Comparison of ENCODE assay signal across 29 mouse cellular contexts in the genomic region with DNA sequence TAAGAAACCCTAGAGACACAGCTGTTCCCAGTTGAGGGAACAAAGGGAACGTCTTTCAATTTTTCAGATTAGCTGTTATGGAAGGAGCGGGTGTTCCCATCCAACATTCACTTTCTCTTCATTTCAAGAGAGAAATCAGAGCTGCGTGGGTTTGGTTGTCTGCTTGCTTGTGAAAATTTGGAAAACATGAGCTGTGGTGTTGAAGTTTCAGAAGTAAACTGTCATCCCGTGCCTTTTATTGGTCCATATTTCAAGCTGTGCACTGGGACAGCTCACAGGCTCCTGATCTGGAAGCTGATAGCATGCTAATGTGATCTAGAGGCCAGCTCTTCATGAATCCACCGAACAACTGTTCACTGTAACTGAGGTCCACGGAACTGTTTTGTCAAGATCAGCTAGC. TPM values are rescaled to one million over a fixed set of nuclear protein-coding genes. Genes with fewer than 3 reads are reported as not detected.
A peak's percentile ranks its signal among the peaks of the same experiment; 100 is the strongest.
DNase-seq lines count a peak whose midpoint lies in the region; ATAC-seq and TF ChIP-seq lines count a peak whose summit lies in the region.
"Had no signal": no experiment of that assay in that cellular context is flagged by ENCODE, and none has a peak within 500 bp of the region (broad histone marks: within the 10 kb centered on the region; RNA-seq: fewer than 3 reads in every experiment).

No protein-coding gene starts in this region.

- no peak overlapping the region for H3K27ac ChIP-seq in heart, embryonic 11.5 days (ENCODE audit: low read depth, low read length)
- H3K27ac ChIP-seq in lung, postnatal 0 days (ENCODE audit: low read length), result no peak overlapping the region
- H3K27ac ChIP-seq: embryonic facial prominence, embryonic 13.5 days; forebrain, embryonic 13.5 days; hindbrain, embryonic 14.5 days; limb, embryonic 13.5 days; liver, embryonic 12.5 days; midbrain, embryonic 10.5 days had no signal

- H3K9me3 ChIP-seq in heart, embryonic 11.5 days (replicated peaks; ENCODE audit: control insufficient read depth, low read length), result no peaks in the 10 kb centered on the region
- H3K9me3 ChIP-seq in lung, postnatal 0 days (ENCODE audit: low read length), result no peaks in the 10 kb centered on the region
- H3K9me3 ChIP-seq: embryonic facial prominence, embryonic 13.5 days; forebrain, embryonic 13.5 days; limb, embryonic 13.5 days; liver, embryonic 12.5 days; midbrain, embryonic 10.5 days had no signal

- TF ChIP-seq CTCF in lung, postnatal 0 days (IDR thresholded peaks at IDR 0.05), result no peak

- H3K4me3 ChIP-seq in heart, embryonic 11.5 days (ENCODE audit: low read depth, low read length), result no peak overlapping the region
- no peak overlapping the region for H3K4me3 ChIP-seq in lung, postnatal 0 days (ENCODE audit: low read depth, low read length)
- H3K4me3 ChIP-seq: embryonic facial prominence, embryonic 13.5 days; forebrain, embryonic 13.5 days; limb, embryonic 13.5 days; liver, embryonic 12.5 days; midbrain, embryonic 10.5 days had no signal

- no peaks in the 10 kb centered on the region for H3K4me1 ChIP-seq in heart, embryonic 11.5 days (ENCODE audit: control insufficient read depth, insufficient read depth, low read length)
- H3K4me1 ChIP-seq in lung, postnatal 0 days (ENCODE audit: insufficient read depth, low read depth, low read length), result no peaks in the 10 kb centered on the region
- H3K4me1 ChIP-seq: embryonic facial prominence, embryonic 13.5 days; forebrain, embryonic 13.5 days; liver, embryonic 12.5 days; midbrain, embryonic 10.5 days had no signal

- no peaks in the 10 kb centered on the region for H3K36me3 ChIP-seq in heart, embryonic 11.5 days (ENCODE audit: control insufficient read depth, insufficient read depth, low read length)
- H3K36me3 ChIP-seq in lung, postnatal 0 days (ENCODE audit: insufficient read depth, low read length), result no peaks in the 10 kb centered on the region
- H3K36me3 ChIP-seq: embryonic facial prominence, embryonic 13.5 days; G1E; limb, embryonic 13.5 days; liver, embryonic 12.5 days; midbrain, embryonic 10.5 days had no signal

- no peak overlapping the region for H3K9ac ChIP-seq in heart, embryonic 11.5 days (ENCODE audit: low read depth, low read length)
- H3K9ac ChIP-seq in lung, postnatal 0 days (replicated peaks; ENCODE audit: low read depth), result no peak overlapping the region
- H3K9ac ChIP-seq: embryonic facial prominence, embryonic 13.5 days; forebrain, embryonic 13.5 days; hindbrain, embryonic 14.5 days; limb, embryonic 13.5 days; liver, embryonic 12.5 days had no signal

- no peak overlapping the region for H3K4me2 ChIP-seq in heart, embryonic 11.5 days
- H3K4me2 ChIP-seq in lung, postnatal 0 days (replicated peaks; ENCODE audit: low read depth, low read length), result no peak overlapping the region
- H3K4me2 ChIP-seq: embryonic facial prominence, embryonic 13.5 days; forebrain, embryonic 13.5 days; hindbrain, embryonic 14.5 days; limb, embryonic 13.5 days; liver, embryonic 12.5 days had no signal

- 74% methylated on average over 6 of the region's 6 CpGs for WGBS in heart, embryonic 11.5 days (ENCODE audit: insufficient replicate concordance)
- WGBS in lung, postnatal 0 days, result 60% methylated on average over 6 of the region's 6 CpGs

- TF ChIP-seq EP300 in lung, postnatal 0 days (IDR thresholded peaks at IDR 0.05), result no peak

- ATAC-seq in heart, embryonic 11.5 days (replicated peaks; ENCODE audit: insufficient number of reproducible peaks, low FRiP score, low TSS enrichment), result no peak
- ATAC-seq in lung, postnatal 0 days, result peak; percentile 38; the same call in 1 of the 2 replicates
- ATAC-seq: forebrain, embryonic 13.5 days; inflammation-experienced regulatory T-cells, adult 6 months; liver, embryonic 12.5 days; Patski had no signal

- no peaks in the 10 kb centered on the region for H3K27me3 ChIP-seq in heart, embryonic 11.5 days (ENCODE audit: control insufficient read depth, insufficient read depth, low read length)
- no peaks in the 10 kb centered on the region for H3K27me3 ChIP-seq in lung, postnatal 0 days (replicated peaks; ENCODE audit: insufficient read depth, low read length)
- H3K27me3 ChIP-seq: CH12.LX; embryonic facial prominence, embryonic 13.5 days; forebrain, embryonic 13.5 days; limb, embryonic 13.5 days; liver, embryonic 12.5 days; Patski had no signal

- DNase-seq in heart, adult 9 months (ENCODE audit: low spot score in 2 of 2), result peak; percentile 6 to 12
- peak; percentile 49 for DNase-seq in lung, postnatal 0 days (ENCODE audit: low spot score)
- DNase-seq in lung, postnatal 14 days, result no peak
- DNase-seq in layer of hippocampus, adult 8-10 months (ENCODE audit: low spot score in 2 of 2), result peak; percentile 16 to 28
- peak; percentile 27 for DNase-seq in telencephalon, adult 2 months (ENCODE audit: low read depth, low spot score)
- DNase-seq in cerebellum, adult 8-10 months, result no peak
- DNase-seq: adrenal gland, adult 2 months; B cell, adult 2 months; cerebellum, adult 11-12 months; cerebellum, postnatal 14 days; heart, postnatal 4 days; kidney, adult 2 months; kidney, postnatal 14 days; lung, adult 2 months; spleen, adult 18-20 months; thymus, postnatal 14 days had no signal

RNA-seq across cellular contexts. Expression of a gene that starts 36.2 kb away (rescaled TPM):
- 1.1 and 1.4 TPM in 2 replicates for polyA plus RNA-seq in heart, embryonic 11.5 days (2014; fragmentation: Nextera tagmentation; extraction: Ambion mirVana)
- polyA plus RNA-seq in lung, postnatal 0 days (2015; fragmentation: Nextera tagmentation; extraction: Ambion mirVana), result 0.20 and 0.51 TPM in 2 replicates
- 100 to 1,000 TPM in 1 of 4 experiments, 10 to 100 TPM in 3; 72.4 to 104 (median 88.3) TPM for total RNA-seq in layer of hippocampus, adult 8-10 months (2022)
- total RNA-seq: CH12.LX; gastrocnemius, adult 18-20 months; neutrophil, adult 5-6 weeks had no signal
- polyA plus RNA-seq: inflammation-experienced regulatory T-cells, adult 6 months had no signal

Comparison
In these comparisons a context has a peak if more than half of its experiments do, and no peak if none do; other contexts are left out.
1. DNase-seq: peak in heart, adult 9 months (2 of 2), lung, postnatal 0 days (single experiment), layer of hippocampus, adult 8-10 months (2 of 2) and telencephalon, adult 2 months (single experiment); none in lung, postnatal 14 days (single experiment) and cerebellum, adult 8-10 months (single experiment).